Mouse (Mus musculus): ENCODE results near the gene Adprh.

DNA sequence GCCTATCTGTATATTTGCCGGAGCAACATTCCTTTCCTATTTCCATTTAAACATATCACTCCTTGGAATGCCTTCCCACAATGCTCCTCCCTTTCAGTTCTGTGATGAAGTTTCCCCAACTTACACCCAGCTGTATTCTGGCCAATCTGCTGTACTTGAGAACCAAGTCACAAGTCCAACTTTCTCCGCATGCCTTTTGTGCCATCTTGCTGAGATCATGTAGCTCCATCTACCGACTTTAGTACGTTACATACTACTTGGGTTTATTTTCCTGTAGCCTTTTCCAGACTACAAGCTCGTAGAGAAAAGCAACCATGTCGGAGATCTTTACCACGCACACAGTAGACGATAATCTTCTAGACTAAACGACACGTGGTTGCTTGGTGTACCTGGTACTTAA lies 41.4 kb upstream of the Adprh start:
- no peak for TF ChIP-seq POLR2A (IDR thresholded peaks at IDR 0.05; ENCODE audit: borderline replicate concordance, extremely low read depth, insufficient read depth, insufficient read length, poor library complexity, severe bottlenecking)
- no peak for TF ChIP-seq CTCF (IDR thresholded peaks at IDR 0.05; ENCODE audit: borderline replicate concordance, extremely low read depth, insufficient read depth, insufficient read length)

All from brain, embryonic 14.5 days (tissue).